Mouse (Mus musculus) frontal cortex, postnatal 14 days (tissue): Measurements from ENCODE around the gene Neurl1a.

Experiments
- DNase-seq, 2 experiments: peaks; one replicate each; pipeline ENCODE4 v3.0.0; 2022; ENCODE audit warnings: low spot score in 2 of 2

The Neurl1a gene

GRCm38 (mm10) chr19:47168223-47168622 lies 10.4 kb upstream of the Neurl1a start:
- DNase-seq, result no peak

GRCm38 (mm10) chr19:47168793-47169412 lies 9.7 kb upstream of the Neurl1a start:
- peak; percentile 62 to 88 for DNase-seq

GRCm38 (mm10) chr19:47174515-47174914 lies 4.1 kb upstream of the Neurl1a start:
- DNase-seq, result no peak

GRCm38 (mm10) chr19:47175472-47175871 lies 3.1 kb upstream of the Neurl1a start:
- no peak for DNase-seq

GRCm38 (mm10) chr19:47176916-47177505 lies 1.6 kb upstream of the Neurl1a start:
- no peak for DNase-seq

- peak in 1 of 2 experiments; percentile 38 for DNase-seq
Measured at GRCm38 (mm10) chr19:47178001-47178400, 619 bp upstream of the Neurl1a start.

GRCm38 (mm10) chr19:47179272-47179809 lies 721 bp downstream of the Neurl1a start:
- DNase-seq, result peak in 1 of 2 experiments; percentile 32

GRCm38 (mm10) chr19:47180011-47180410 lies 1.4 kb downstream of the Neurl1a start:
- no peak for DNase-seq

- no peak for DNase-seq
Measured at GRCm38 (mm10) chr19:47184221-47184620, 5.6 kb downstream of the Neurl1a start.

GRCm38 (mm10) chr19:47184736-47185135 lies 6.1 kb downstream of the Neurl1a start:
- no peak for DNase-seq

GRCm38 (mm10) chr19:47186514-47187275 lies 8.1 kb downstream of the Neurl1a start:
- no peak for DNase-seq

- DNase-seq, result no peak
Measured at GRCm38 (mm10) chr19:47188515-47189128, 10.0 kb downstream of the Neurl1a start.

GRCm38 (mm10) chr19:47192158-47192557 lies 13.5 kb downstream of the Neurl1a start:
- DNase-seq, result no peak

- no peak for DNase-seq
Measured at GRCm38 (mm10) chr19:47198671-47199350, 20.2 kb downstream of the Neurl1a start.

GRCm38 (mm10) chr19:47201972-47202371 lies 23.4 kb downstream of the Neurl1a start:
- no peak for DNase-seq

GRCm38 (mm10) chr19:47202429-47202828 lies 23.8 kb downstream of the Neurl1a start:
- DNase-seq, result no peak

- DNase-seq, result no peak
Measured at GRCm38 (mm10) chr19:47203042-47203441, 24.4 kb downstream of the Neurl1a start.

- DNase-seq, result no peak
Measured at GRCm38 (mm10) chr19:47204653-47205052, 26.0 kb downstream of the Neurl1a start.

- no peak for DNase-seq
Measured at GRCm38 (mm10) chr19:47206126-47206525, 27.5 kb downstream of the Neurl1a start.

GRCm38 (mm10) chr19:47210432-47210831 lies 31.8 kb downstream of the Neurl1a start:
- DNase-seq, result no peak

- no peak for DNase-seq
Measured at GRCm38 (mm10) chr19:47211609-47212312, 33.1 kb downstream of the Neurl1a start.
